Mouse (Mus musculus): ENCODE data around the gene 1600012H06Rik.

DNA sequence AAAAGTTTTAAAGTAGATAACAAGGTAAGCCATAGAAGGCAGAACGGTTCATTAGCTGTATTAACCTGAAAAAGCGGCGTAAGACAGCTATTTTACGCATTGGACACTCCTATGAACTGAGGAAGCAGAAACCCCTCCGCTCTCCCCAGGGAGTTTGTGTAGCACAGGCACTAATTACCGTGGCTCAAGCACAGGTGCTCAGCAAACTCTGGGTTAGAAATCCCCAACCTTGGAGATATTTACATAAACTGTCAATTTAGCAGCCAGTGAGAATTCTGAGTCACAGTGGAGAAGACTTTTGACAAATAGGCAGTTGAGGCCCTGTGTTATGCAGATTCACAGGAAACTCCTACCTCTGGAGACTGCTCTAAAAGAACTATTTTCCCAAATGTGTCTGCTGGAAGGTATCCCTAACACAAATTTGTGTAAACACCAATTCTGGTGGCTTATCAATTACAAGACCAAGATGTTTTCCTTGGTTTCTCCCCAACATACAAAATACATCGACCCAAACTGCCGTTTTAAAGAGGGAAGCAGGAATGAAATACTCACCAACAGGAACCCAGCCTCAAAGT, 15.3 kb upstream of the 1600012H06Rik start:
- no peak for TF ChIP-seq HCFC1 (IDR thresholded peaks at IDR 0.05; ENCODE audit: borderline replicate concordance, insufficient read depth, low read length)
- no peak for TF ChIP-seq ZC3H11A (IDR thresholded peaks at IDR 0.05; ENCODE audit: borderline replicate concordance, low read depth, low read length)

Data from ES-E14 (cell line).